Mouse (Mus musculus) midbrain, embryonic 16.5 days (tissue): ENCODE results near the gene Plcb1. TPM values are rescaled to one million over a fixed set of nuclear protein-coding genes. Genes with fewer than 3 reads are reported as not detected.

Experiments
- ATAC-seq: fragments of 200-750 bp; cut with Nextera tagmentation; 2 replicates; pipeline ENCODE4 v1.8.0; 2017; ENCODE audit warnings: moderate TSS enrichment
- H3K27ac ChIP-seq: fragments of 300-500 bp; sonication (generic); 2 replicates; pipeline ENCODE4 v1.5.1; 2014; ENCODE audit warnings: mild to moderate bottlenecking, low read length, mixed read lengths
- H3K27me3 ChIP-seq: fragments of 300-500 bp; sonication (generic); 2 replicates; pipeline ENCODE4 v1.6.1; 2014; ENCODE audit warnings: low read depth, low read length, mixed read lengths; ENCODE audit not compliant: control insufficient read depth, insufficient read depth
- H3K36me3 ChIP-seq: fragments of 300-500 bp; sonication (generic); 2 replicates; pipeline ENCODE4 v1.6.1; 2014; ENCODE audit warnings: mild to moderate bottlenecking, low read length, moderate library complexity, mixed read lengths; ENCODE audit not compliant: control insufficient read depth, insufficient read depth
- H3K4me1 ChIP-seq: fragments of 300-500 bp; sonication (generic); 2 replicates; pipeline ENCODE4 v1.6.1; 2014; ENCODE audit warnings: mild to moderate bottlenecking, low read length, mixed read lengths; ENCODE audit not compliant: control insufficient read depth, insufficient read depth
- H3K4me2 ChIP-seq: fragments of 300-500 bp; sonication (generic); 2 replicates; pipeline ENCODE4 v1.6.1; 2014; ENCODE audit warnings: mild to moderate bottlenecking, low read length, mixed read lengths
- H3K4me3 ChIP-seq: fragments of 300-500 bp; sonication (generic); 2 replicates; pipeline ENCODE4 v1.5.1; 2014; ENCODE audit warnings: low read depth, mild to moderate bottlenecking, low read length, moderate library complexity, mixed read lengths
- H3K9ac ChIP-seq: fragments of 300-500 bp; sonication (generic); 2 replicates; pipeline ENCODE4 v1.6.1; 2014; ENCODE audit warnings: low read depth, low read length, mixed read lengths
- H3K9me3 ChIP-seq: fragments of 300-500 bp; sonication (generic); replicated peaks from 2 replicates; pipeline ENCODE4 v1.6.1; 2014; ENCODE audit warnings: mild to moderate bottlenecking, low read length, mixed read lengths; ENCODE audit not compliant: control insufficient read depth, poor library complexity, severe bottlenecking
- WGBS: fragments of 180-500 bp; shearing (Covaris S2); extraction: QIAGEN DNeasy Blood & Tissue Kit; methylation state at CpG from one replicate; pipeline ENCODE4 v1.1.7; 2014; 5-methylcytosine and 5-hydroxymethylcytosine counted together
- polyA plus RNA-seq: library from polyadenylated mRNA; unstranded; fragments of >200 nt; fragmentation: Nextera tagmentation; extraction: Ambion mirVana; gene quantifications from 2 replicates; pipeline ENCODE4 v1.2.1, GENCODE M21; 2015

Gene Plcb1
- polyA plus RNA-seq, 1 experiment from 2014 or later = 35.9 TPM

DNA sequence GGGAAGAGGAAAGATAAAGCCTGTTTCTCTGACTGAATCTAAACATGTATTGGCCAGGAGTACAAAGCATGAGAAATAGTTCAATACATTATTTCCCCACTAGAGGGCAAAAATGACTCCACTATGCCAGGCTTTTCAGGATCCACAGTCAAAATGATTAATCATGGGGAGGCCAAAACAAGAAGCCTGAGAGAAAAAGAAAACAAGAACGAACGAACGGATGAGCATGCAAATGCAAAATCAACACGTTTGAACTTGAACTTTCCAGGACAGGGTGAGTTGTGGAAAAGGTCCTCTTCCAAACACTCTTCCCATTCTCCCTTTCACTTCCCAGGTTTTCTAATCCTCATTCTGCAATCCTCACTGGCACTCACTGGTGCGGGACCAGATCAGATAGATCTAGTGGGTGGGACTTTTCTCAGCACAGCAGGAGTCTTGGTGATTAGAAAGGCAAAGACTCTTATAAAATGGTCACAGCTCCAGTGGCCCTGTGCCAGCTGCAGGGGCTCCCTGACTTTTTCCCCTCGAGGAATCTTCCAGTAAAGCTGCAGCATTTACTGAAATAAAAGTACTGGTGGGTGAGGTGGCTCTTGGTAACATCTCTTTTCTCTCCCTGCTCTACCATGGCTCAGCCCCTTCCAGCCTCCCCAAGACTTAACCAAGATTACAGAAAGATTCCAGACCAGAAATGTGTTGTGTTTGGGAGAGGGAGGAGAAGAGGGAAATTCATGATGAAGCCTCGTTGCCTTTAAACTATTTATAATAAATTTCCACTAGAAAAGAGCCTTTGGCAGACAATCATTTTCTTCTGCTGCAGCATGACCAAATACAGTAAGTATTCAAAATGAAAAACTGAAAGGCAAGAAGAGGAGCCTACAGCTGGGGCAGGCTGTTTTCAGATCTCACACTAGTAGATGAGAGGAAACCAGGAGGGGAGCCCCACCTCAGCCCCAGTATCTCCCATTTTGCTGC is 654.0 kb downstream of the Plcb1 start:
- ATAC-seq = peak; percentile 82
- 0 out of 2 replicates have a peak overlapping the region, but pooled peaks have one; percentile 28 for H3K4me2 ChIP-seq
- H3K4me3 ChIP-seq = no peak overlapping the region
- H3K27me3 ChIP-seq = no peaks in the 10 kb centered on the region
- 7% methylated on average over 7 of the region's 7 CpGs for WGBS
- no peaks in the 10 kb centered on the region for H3K9me3 ChIP-seq
- 0 out of 2 replicates have a peak overlapping the region, but pooled peaks have one; percentile 30 for H3K27ac ChIP-seq
- H3K4me1 ChIP-seq = peaks cover 3% of the 10 kb centered on the region; the same call in 1 of the 2 replicates
- no peaks in the 10 kb centered on the region for H3K36me3 ChIP-seq
- no peak overlapping the region for H3K9ac ChIP-seq

GRCm38 (mm10) chr2:135453581-135453980 is 667.7 kb downstream of the Plcb1 start:
- Histone ChIP-seq H3K4me2 (no peak overlapping the region), H3K27me3 (no peaks in the 10 kb centered on the region), H3K27ac (no peak overlapping the region), H3K4me3 (no peak overlapping the region), H3K9me3 (no peaks in the 10 kb centered on the region), H3K4me1 (no peaks in the 10 kb centered on the region), H3K36me3 (no peaks in the 10 kb centered on the region), H3K9ac (no peak overlapping the region)
- 100% methylated on average over 1 of the region's 1 CpGs for WGBS
- no peak for ATAC-seq

GRCm38 (mm10) chr2:135454015-135454414 is 668.1 kb downstream of the Plcb1 start:
- Histone ChIP-seq H3K27ac (no peak overlapping the region), H3K27me3 (no peaks in the 10 kb centered on the region), H3K36me3 (no peaks in the 10 kb centered on the region), H3K4me3 (no peak overlapping the region), H3K9me3 (no peaks in the 10 kb centered on the region), H3K9ac (no peak overlapping the region), H3K4me2 (no peak overlapping the region), H3K4me1 (no peaks in the 10 kb centered on the region)
- 82% methylated on average over 2 of the region's 2 CpGs for WGBS
- ATAC-seq = no peak

GRCm38 (mm10) chr2:135454455-135454854 is 668.6 kb downstream of the Plcb1 start:
- Histone ChIP-seq H3K27me3 (no peaks in the 10 kb centered on the region), H3K27ac (no peak overlapping the region), H3K4me3 (no peak overlapping the region), H3K9me3 (no peaks in the 10 kb centered on the region), H3K9ac (no peak overlapping the region), H3K36me3 (no peaks in the 10 kb centered on the region), H3K4me1 (no peaks in the 10 kb centered on the region), H3K4me2 (no peak overlapping the region)
- no peak for ATAC-seq
- WGBS = 52% methylated on average over 1 of the region's 1 CpGs

DNA sequence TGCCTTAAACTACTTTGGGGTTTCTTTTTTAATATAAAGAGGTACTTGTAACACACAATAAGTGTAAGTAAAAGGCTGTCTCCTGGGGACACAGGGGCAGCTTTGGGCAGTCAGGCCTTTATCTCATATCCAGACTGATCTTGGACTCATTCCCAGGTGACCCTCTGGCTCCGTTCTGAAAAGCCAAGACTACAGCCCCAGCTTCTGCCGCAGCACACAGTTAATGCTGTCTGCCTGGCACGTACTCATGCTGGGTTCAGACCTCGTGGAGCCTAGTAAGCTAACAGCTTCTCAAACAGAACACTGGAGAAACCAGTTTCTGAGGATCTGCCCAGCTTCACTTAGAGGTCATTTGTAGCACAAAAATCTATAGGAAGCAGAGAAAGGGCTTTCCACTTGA is 682.0 kb downstream of the Plcb1 start:
- no peak overlapping the region for H3K9ac ChIP-seq
- H3K27ac ChIP-seq = no peak overlapping the region
- no peak overlapping the region for H3K4me2 ChIP-seq
- H3K4me1 ChIP-seq = no peaks in the 10 kb centered on the region
- H3K27me3 ChIP-seq = no peaks in the 10 kb centered on the region
- H3K4me3 ChIP-seq = no peak overlapping the region
- 47% methylated on average over 4 of the region's 4 CpGs for WGBS
- ATAC-seq = no peak
- H3K9me3 ChIP-seq = no peaks in the 10 kb centered on the region
- no peaks in the 10 kb centered on the region for H3K36me3 ChIP-seq

DNA sequence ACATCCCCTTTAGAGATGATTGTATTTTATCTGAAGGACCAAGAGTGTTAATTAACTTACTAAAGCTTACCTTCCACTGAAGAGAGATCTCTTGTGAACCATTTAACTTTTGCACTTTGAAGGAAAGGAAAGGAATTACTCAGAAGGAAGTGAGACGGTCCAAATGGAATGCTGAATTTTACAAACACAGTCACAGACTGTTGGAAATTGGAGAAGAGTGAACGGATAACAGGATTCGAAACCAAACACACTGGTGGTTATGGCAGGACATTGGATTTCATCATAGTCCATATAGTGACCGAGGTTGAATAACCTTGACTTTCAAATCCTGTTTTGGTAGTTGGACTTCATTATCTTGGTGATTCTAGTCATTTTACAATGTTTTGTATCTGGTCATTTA is 688.2 kb downstream of the Plcb1 start:
- no peaks in the 10 kb centered on the region for H3K4me1 ChIP-seq
- WGBS = 88% methylated on average over 4 of the region's 4 CpGs
- no peak for ATAC-seq
- no peak overlapping the region for H3K4me3 ChIP-seq
- H3K4me2 ChIP-seq = no peak overlapping the region
- H3K27me3 ChIP-seq = no peaks in the 10 kb centered on the region
- H3K9ac ChIP-seq = no peak overlapping the region
- no peak overlapping the region for H3K27ac ChIP-seq
- no peaks in the 10 kb centered on the region for H3K9me3 ChIP-seq
- no peaks in the 10 kb centered on the region for H3K36me3 ChIP-seq

- Histone ChIP-seq H3K9me3 (no peaks in the 10 kb centered on the region), H3K9ac (no peak overlapping the region), H3K4me2 (no peak overlapping the region), H3K4me1 (no peaks in the 10 kb centered on the region), H3K27ac (no peak overlapping the region), H3K36me3 (no peaks in the 10 kb centered on the region), H3K4me3 (no peak overlapping the region), H3K27me3 (no peaks in the 10 kb centered on the region)
- ATAC-seq = no peak
- 34% methylated on average over 2 of the region's 2 CpGs for WGBS
Measured at GRCm38 (mm10) chr2:135485248-135485647, 699.4 kb downstream of the Plcb1 start.

GRCm38 (mm10) chr2:135488277-135488676 is 702.4 kb downstream of the Plcb1 start:
- no peaks in the 10 kb centered on the region for H3K36me3 ChIP-seq
- H3K4me3 ChIP-seq = no peak overlapping the region
- 71% methylated on average over 2 of the region's 2 CpGs for WGBS

DNA sequence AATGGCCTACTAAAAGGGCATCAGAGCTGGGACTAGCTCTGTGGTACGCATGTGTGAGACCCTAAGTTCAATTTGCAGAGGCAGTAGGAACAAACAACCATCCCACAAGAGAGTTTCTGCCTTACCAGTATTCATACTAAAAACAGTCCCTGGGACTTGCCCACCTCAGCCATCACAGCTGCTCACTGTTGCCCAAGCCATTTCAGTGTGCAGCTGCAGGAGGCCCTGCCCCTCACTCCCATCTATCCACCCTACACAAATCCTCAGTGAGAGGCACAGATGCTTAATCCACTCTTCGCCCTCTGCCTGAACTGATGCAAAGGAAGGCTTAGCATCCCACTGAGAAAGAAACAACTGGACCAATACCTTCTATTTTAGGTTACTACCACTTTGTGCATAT is 703.3 kb downstream of the Plcb1 start:
- no peak for ATAC-seq
- Histone ChIP-seq H3K4me3 (no peak overlapping the region), H3K36me3 (no peaks in the 10 kb centered on the region), H3K9ac (no peak overlapping the region), H3K4me1 (no peaks in the 10 kb centered on the region), H3K4me2 (no peak overlapping the region), H3K27ac (no peak overlapping the region), H3K27me3 (no peaks in the 10 kb centered on the region), H3K9me3 (no peaks in the 10 kb centered on the region)
- WGBS = 59% methylated on average over 2 of the region's 2 CpGs

More at GRCm38 (mm10) chr2:135488277-135488676, 702.4 kb downstream of the Plcb1 start:
- ATAC-seq = no peak
- Histone ChIP-seq H3K9me3 (no peaks in the 10 kb centered on the region), H3K27ac (no peak overlapping the region), H3K4me2 (no peak overlapping the region), H3K27me3 (no peaks in the 10 kb centered on the region), H3K9ac (no peak overlapping the region), H3K4me1 (no peaks in the 10 kb centered on the region)
